Mouse (Mus musculus) small intestine, adult 2 months (tissue): ENCODE data around the gene Sept9. TPM values are rescaled to one million over a fixed set of nuclear protein-coding genes. Genes with fewer than 3 reads are reported as not detected.

Source experiments
- H3K27ac ChIP-seq: fragments of 200-500 bp; 2 replicates; pipeline ENCODE4 v1.5.1; 2012; ENCODE audit warnings: low read depth, low read length, control low read depth, inconsistent platforms; ENCODE audit not compliant: insufficient read depth
- H3K27me3 ChIP-seq: fragments of 200-500 bp; 2 replicates; pipeline ENCODE4 v1.6.1; 2012; ENCODE audit warnings: mild to moderate bottlenecking, moderate library complexity, low read length, inconsistent platforms; ENCODE audit not compliant: control insufficient read depth, insufficient read depth
- H3K36me3 ChIP-seq: fragments of 200-500 bp; 2 replicates; pipeline ENCODE4 v1.6.1; 2012; ENCODE audit warnings: mild to moderate bottlenecking, low read length, control low read depth, inconsistent platforms; ENCODE audit not compliant: control insufficient read depth, insufficient read depth
- H3K4me1 ChIP-seq: fragments of 200-500 bp; 2 replicates; pipeline ENCODE4 v1.6.1; 2012; ENCODE audit warnings: low read length, inconsistent platforms, mixed read lengths; ENCODE audit not compliant: control insufficient read depth, insufficient read depth, insufficient read length
- H3K4me3 ChIP-seq: fragments of 200-500 bp; 2 replicates; pipeline ENCODE4 v1.5.1; 2012; ENCODE audit warnings: low read depth, mild to moderate bottlenecking, control low read depth, inconsistent platforms, low read length, moderate library complexity
- CTCF ChIP-seq: fragments of 200-500 bp; IDR thresholded peaks from 2 replicates; pipeline ENCODE4 v1.5.1; 2012; ENCODE audit warnings: low read depth, mild to moderate bottlenecking, control low read depth, inconsistent platforms, low read length, moderate library complexity, mixed read lengths; ENCODE audit not compliant: insufficient replicate concordance, insufficient read length; ENCODE audit errors: extremely low read depth
- POLR2A ChIP-seq: fragments of 200-500 bp; IDR thresholded peaks from 2 replicates; pipeline ENCODE4 v1.6.1; 2012; ENCODE audit warnings: low read depth, mild to moderate bottlenecking, control low read depth, inconsistent platforms, low read length, moderate library complexity
- WGBS: fragments of 180-500 bp; shearing (Covaris S2); methylation state at CpG from one replicate; pipeline ENCODE4 v1.1.7; 2018; 5-methylcytosine and 5-hydroxymethylcytosine counted together
- polyA plus RNA-seq: library from polyadenylated mRNA; depleted of rRNA; stranded (reverse); fragments of >200 nt; gene quantifications from 2 replicates; pipeline ENCODE4 v1.2.3, GENCODE M21; 2012

Gene Sept9
- polyA plus RNA-seq, 1 experiment: 31.0 TPM

DNA sequence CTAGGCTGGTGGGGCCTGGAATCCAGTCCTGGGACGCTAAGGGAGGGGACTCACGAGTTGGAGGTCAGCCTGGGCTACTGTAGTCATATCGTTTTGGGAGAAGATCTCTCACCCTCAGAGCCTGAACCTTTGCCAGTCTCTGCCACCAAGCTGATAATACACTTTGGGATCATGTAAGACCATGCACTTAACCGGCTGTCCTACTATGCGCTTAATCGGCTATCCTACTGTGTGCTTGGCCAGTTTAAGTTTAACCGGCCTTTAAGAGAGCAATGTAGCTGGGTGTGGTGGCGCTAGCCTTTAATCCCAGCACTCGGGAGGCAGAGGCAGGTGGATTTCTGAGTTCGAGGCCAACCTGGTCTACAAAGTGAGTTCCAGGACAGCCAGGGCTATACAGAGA is 173.1 kb downstream of the Sept9 start:
- no peaks in the 10 kb centered on the region for H3K27me3 ChIP-seq
- H3K27ac ChIP-seq: no peak overlapping the region
- TF ChIP-seq POLR2A: no peak
- TF ChIP-seq CTCF: no peak
- H3K4me1 ChIP-seq: no peaks in the 10 kb centered on the region
- no peaks in the 10 kb centered on the region for H3K36me3 ChIP-seq
- no peak overlapping the region for H3K4me3 ChIP-seq
- WGBS: 83% methylated on average over 10 of the region's 10 CpGs

DNA sequence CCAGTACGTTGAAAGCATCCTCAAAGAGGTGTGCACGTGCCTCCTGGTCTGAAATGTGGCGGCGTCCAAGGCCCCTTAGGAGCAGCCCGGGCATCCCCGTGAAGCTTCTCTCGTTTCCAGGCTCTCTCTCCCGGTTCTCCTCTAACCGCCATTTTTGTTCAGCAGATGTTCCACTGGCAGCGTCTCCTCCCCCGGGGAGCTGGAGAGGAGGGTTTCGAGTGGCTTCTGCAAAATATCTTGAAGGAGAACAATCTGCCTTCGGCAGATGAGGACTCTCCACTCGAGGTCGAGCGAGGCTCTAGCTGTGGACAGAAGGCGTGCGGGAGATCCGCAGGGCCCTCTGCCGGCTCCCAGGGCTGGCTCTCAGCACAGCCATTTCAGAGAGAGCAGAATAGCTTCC is 173.7 kb downstream of the Sept9 start:
- Histone ChIP-seq H3K36me3 (no peaks in the 10 kb centered on the region), H3K27ac (no peak overlapping the region), H3K4me3 (no peak overlapping the region), H3K4me1 (no peaks in the 10 kb centered on the region), H3K27me3 (no peaks in the 10 kb centered on the region)
- 79% methylated on average over 20 of the region's 20 CpGs for WGBS
- TF ChIP-seq POLR2A (no peak), CTCF (no peak)

DNA sequence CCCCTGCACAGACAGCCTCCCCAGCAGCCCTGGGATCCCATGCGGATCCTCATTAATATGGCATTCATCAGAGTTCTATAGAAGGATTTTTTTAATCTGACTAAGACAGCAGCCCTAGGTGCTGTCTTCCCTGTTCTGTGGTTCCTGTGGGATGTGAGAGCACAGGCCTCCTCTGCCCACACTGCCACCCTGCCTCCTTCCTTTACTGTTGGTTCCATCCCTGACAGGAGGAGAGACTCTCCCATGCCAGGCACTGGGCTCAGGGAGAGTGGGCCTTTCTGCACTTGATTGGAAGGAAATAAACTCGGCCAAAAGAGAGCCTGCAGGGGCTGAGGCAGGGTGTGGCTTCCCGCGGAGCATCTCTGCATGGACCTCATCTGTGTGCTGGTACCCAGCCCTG is 174.4 kb downstream of the Sept9 start:
- no peaks in the 10 kb centered on the region for H3K27me3 ChIP-seq
- 27% methylated on average over 4 of the region's 4 CpGs for WGBS
- TF ChIP-seq CTCF (no peak), POLR2A (no peak)

DNA sequence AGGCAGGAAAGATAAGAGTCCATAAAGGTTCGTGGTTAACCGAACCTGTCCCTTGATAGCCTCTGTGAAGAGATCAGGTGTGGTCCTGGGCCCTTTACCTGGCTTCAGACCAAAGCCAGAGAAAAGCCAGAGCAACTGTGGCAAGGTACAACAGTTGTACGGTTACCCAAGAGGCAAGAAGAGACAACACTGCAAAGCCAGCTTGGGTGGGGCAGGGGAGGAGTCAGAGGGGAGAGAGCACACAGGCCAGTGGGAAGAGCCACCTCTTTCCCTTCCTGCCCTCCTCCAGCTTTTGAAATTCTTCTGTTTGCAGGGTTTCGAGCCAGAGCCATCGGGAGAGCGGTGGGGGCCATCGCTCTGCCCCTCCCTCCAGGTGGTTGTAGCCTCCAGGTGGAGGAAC is 174.8 kb downstream of the Sept9 start:
- Histone ChIP-seq H3K36me3 (no peaks in the 10 kb centered on the region), H3K4me3 (no peak overlapping the region), H3K27ac (no peak overlapping the region), H3K27me3 (no peaks in the 10 kb centered on the region), H3K4me1 (no peaks in the 10 kb centered on the region)
- no peak for TF ChIP-seq POLR2A
- TF ChIP-seq CTCF: no peak
- 25% methylated on average over 7 of the region's 7 CpGs for WGBS

More for the DNA sequence above, 174.4 kb downstream of the Sept9 start:
- no peaks in the 10 kb centered on the region for H3K36me3 ChIP-seq
- no peak overlapping the region for H3K27ac ChIP-seq
- no peaks in the 10 kb centered on the region for H3K4me1 ChIP-seq
- no peak overlapping the region for H3K4me3 ChIP-seq

DNA sequence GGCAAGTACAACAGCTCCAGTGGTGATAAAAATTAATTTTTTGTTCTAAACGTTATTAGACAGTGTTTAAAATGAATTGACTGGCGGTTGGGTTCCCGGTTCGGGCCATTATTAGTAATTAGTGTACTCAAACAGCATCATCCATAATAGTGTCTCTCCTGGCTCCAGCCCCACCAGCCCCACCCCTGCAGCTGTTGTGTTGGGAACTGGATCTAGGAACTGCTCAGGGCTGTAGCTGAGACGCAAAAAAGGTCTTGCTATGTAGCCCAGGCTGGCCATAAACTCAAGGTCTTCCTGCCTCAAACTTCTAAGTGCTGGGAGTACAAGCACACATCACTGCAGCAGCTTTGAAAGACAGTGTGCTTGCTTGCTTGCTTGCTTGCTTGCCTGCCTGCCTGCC is 180.3 kb downstream of the Sept9 start:
- no peaks in the 10 kb centered on the region for H3K36me3 ChIP-seq
- no peak overlapping the region for H3K4me3 ChIP-seq
- no peaks in the 10 kb centered on the region for H3K4me1 ChIP-seq
- peaks cover 9% of the 10 kb centered on the region; the same call in 1 of the 2 replicates for H3K27me3 ChIP-seq
- TF ChIP-seq POLR2A (no peak), CTCF (no peak)
- no peak overlapping the region for H3K27ac ChIP-seq
- 44% methylated on average over 5 of the region's 5 CpGs for WGBS

DNA sequence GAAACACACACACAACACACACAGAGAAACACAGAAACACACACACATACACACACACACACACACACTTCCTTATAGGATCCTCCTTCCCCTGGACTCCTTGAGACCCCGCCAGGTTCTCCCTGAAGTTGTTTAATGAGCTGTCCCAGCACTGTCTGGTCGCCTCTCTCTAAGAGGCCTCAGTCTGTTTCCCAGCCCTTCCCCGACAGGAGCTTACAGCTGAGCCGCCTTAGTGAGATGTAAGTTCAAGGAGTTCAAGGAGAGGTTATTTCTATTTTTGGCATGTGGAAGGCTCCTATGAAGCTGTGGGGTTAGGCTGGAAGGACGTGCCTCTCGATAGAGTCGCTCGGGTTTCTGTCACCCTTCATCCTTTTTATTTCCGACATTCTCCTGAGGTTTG is 184.8 kb downstream of the Sept9 start:
- Histone ChIP-seq H3K4me3 (no peak overlapping the region), H3K36me3 (no peaks in the 10 kb centered on the region), H3K27me3 (peaks cover 10% of the 10 kb centered on the region; the same call in 1 of the 2 replicates), H3K4me1 (peaks cover 4% of the 10 kb centered on the region), H3K27ac (no peak overlapping the region)
- WGBS: 22% methylated on average over 9 of the region's 9 CpGs
- TF ChIP-seq CTCF: no peak
- TF ChIP-seq POLR2A: no peak

DNA sequence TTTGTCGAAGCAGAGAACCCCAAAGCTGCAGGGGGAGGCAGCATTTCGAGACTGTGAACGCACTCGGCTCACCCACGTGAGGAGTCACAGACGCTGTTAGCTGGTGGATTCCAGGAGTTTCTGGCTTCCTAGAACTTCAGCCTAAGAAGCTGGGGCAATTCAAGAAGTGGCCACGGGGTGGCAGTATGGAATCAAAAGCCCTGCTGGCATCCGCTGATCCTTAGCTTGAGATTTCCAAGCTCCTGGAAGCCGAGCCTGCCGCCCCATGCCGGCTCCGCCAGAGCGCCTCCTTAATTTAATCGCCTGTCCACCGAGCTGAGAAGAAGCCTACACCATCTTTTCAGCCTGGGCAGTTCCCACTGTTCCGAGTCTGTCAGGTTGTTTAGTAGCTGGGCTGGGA is 185.4 kb downstream of the Sept9 start:
- no peak overlapping the region for H3K27ac ChIP-seq
- TF ChIP-seq POLR2A: no peak
- TF ChIP-seq CTCF: peak; percentile 89; the same call in 1 of the 2 replicates

DNA sequence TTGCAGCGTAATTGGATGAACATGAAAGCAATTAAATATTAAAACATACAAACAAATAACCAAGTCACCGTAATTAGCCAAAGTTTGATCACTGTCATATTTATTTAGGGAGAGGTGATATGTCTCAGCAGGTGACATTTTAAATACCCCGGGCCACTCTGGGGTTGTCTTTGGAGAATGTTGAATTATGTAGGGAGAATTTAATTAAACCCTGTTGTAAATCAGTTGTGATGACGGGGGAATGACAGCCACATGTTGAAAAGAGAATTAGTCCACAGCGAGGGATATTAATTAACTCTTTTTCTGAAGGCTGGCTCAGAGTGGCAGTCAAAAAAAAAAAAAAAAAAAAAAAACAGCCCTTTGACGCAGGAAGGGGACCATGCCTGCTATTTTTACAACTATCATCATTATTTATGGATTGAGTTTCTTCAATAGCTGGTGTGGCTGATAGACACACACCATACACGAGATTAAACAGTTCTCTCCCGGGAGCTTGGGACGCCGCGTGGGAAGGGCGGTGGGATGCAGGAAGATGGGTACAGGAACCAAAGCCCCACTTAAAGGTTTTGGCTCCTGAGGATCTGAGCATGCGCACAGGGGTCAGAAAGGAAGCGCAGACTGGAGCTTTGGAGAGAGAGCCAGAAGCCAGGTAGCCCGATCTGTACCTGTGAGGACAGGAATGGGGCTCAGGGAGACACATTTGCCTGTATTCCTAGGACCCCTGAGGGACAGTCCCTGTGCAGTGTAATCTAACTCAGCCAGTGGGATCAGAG is 186.1 kb downstream of the Sept9 start:
- WGBS: 36% methylated on average over 15 of the region's 15 CpGs
- H3K27ac ChIP-seq: no peak overlapping the region
- peaks cover 7% of the 10 kb centered on the region for H3K4me1 ChIP-seq
- TF ChIP-seq CTCF: no peak
- TF ChIP-seq POLR2A: no peak
- peaks cover 10% of the 10 kb centered on the region; the same call in 1 of the 2 replicates for H3K27me3 ChIP-seq
- H3K36me3 ChIP-seq: no peaks in the 10 kb centered on the region
- no peak overlapping the region for H3K4me3 ChIP-seq

More for the DNA sequence above, 185.4 kb downstream of the Sept9 start:
- WGBS: 1% methylated on average over 16 of the region's 16 CpGs
- Histone ChIP-seq H3K4me3 (no peak overlapping the region), H3K36me3 (no peaks in the 10 kb centered on the region), H3K4me1 (peaks cover 5% of the 10 kb centered on the region), H3K27me3 (peaks cover 10% of the 10 kb centered on the region; the same call in 1 of the 2 replicates)
